Mouse (Mus musculus): ENCODE results near the gene Herc4.

Gene Herc4

GRCm38 (mm10) chr10:63360502-63360901 lies 116.9 kb downstream of the Herc4 start:
- DNase-seq: no peak

- DNase-seq: no peak
Observed at GRCm38 (mm10) chr10:63365918-63366455, 122.4 kb downstream of the Herc4 start.

GRCm38 (mm10) chr10:63367386-63367785 lies 123.8 kb downstream of the Herc4 start:
- DNase-seq: no peak
